Mouse (Mus musculus) hindbrain, postnatal 0 days (tissue): ENCODE data around the gene Uqcc1. TPM values are rescaled to one million over a fixed set of nuclear protein-coding genes. Genes with fewer than 3 reads are reported as not detected.

Experiments
- ATAC-seq: fragments of 200-750 bp; cut with Nextera tagmentation; 2 replicates; pipeline ENCODE4 v1.8.0; 2017; ENCODE audit warnings: mild to moderate bottlenecking, moderate TSS enrichment, moderate library complexity
- DNase-seq: peaks from one replicate; pipeline ENCODE4 v3.0.0-alpha.2; 2015; ENCODE audit warnings: low spot score
- H3K27ac ChIP-seq: fragments of 300-500 bp; sonication (generic); 2 replicates; pipeline ENCODE4 v1.5.1; 2014; ENCODE audit warnings: mild to moderate bottlenecking
- H3K27me3 ChIP-seq: fragments of 300-500 bp; sonication (generic); 2 replicates; pipeline ENCODE4 v1.6.1; 2014; ENCODE audit warnings: low read length, mixed read lengths; ENCODE audit not compliant: insufficient read depth
- H3K36me3 ChIP-seq: fragments of 300-500 bp; sonication (generic); 2 replicates; pipeline ENCODE4 v1.6.1; 2014; ENCODE audit warnings: low read length, mixed read lengths; ENCODE audit not compliant: insufficient read depth
- H3K4me1 ChIP-seq: fragments of 300-500 bp; sonication (generic); 2 replicates; pipeline ENCODE4 v1.6.1; 2014; ENCODE audit warnings: antibody characterized with exemption, low read length, mixed read lengths; ENCODE audit not compliant: insufficient read depth
- H3K4me2 ChIP-seq: fragments of 300-500 bp; sonication (generic); 2 replicates; pipeline ENCODE4 v1.6.1; 2014; ENCODE audit warnings: low read depth, mild to moderate bottlenecking, low read length, moderate library complexity, mixed read lengths
- H3K4me3 ChIP-seq: fragments of 300-500 bp; sonication (generic); 2 replicates; pipeline ENCODE4 v1.5.1; 2014; ENCODE audit warnings: low read length
- H3K9ac ChIP-seq: fragments of 300-500 bp; sonication (generic); replicated peaks from 2 replicates; pipeline ENCODE4 v1.6.1; 2014; ENCODE audit warnings: mild to moderate bottlenecking, low read length, moderate library complexity, mixed read lengths
- H3K9me3 ChIP-seq: fragments of 300-500 bp; sonication (generic); 2 replicates; pipeline ENCODE4 v1.6.1; 2016; ENCODE audit warnings: low read length, mixed read lengths
- CTCF ChIP-seq: IDR thresholded peaks from 2 replicates; pipeline ENCODE4 v1.5.1; 2016; ENCODE audit warnings: antibody characterized with exemption, control low read depth, low read depth
- WGBS: fragments of 180-500 bp; shearing (Covaris S2); extraction: QIAGEN DNeasy Blood & Tissue Kit; methylation state at CpG from one replicate; pipeline ENCODE4 v1.1.7; 2014; 5-methylcytosine and 5-hydroxymethylcytosine counted together
- polyA plus RNA-seq: library from polyadenylated mRNA; unstranded; fragments of >200 nt; fragmentation: Nextera tagmentation; extraction: Ambion mirVana; gene quantifications from 2 replicates; pipeline ENCODE4 v1.2.1, GENCODE M21; 2015
- total RNA-seq: library from RNA; depleted of rRNA; stranded (reverse); fragments of >200 nt; gene quantifications from 2 replicates; pipeline ENCODE4 v1.2.3, GENCODE M21; 2014

Gene Uqcc1
- total and polyA plus RNA-seq, 2 experiments from 2014 or later, result 38.0 to 55.6 TPM

DNA sequence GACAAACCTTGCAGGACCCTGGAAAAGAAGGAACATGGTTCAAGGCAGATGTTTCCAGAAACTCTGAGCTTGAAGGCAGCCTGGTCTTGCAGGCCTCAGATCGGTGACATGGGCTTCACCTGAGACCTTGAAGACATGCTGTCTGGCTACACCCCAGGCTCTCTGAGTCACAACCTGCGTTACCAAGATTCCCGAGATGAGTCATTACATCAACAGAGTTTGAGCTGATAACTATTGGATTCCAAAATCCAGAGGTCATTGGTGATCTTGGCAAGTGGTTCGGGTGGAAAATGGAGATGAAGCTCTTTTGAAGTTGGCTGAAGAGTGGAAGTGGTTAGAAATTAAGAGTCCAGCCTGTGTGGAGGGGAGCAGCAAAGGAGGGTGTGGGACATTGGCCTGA, 120.5 kb downstream of the Uqcc1 start:
- Histone ChIP-seq H3K27ac (no peak overlapping the region), H3K4me3 (no peak overlapping the region), H3K4me2 (no peak overlapping the region), H3K36me3 (peaks cover 26% of the 10 kb centered on the region), H3K27me3 (no peaks in the 10 kb centered on the region), H3K9me3 (no peaks in the 10 kb centered on the region), H3K4me1 (no peaks in the 10 kb centered on the region), H3K9ac (no peak overlapping the region)
- DNase-seq, result no peak
- TF ChIP-seq CTCF, result no peak
- 91% methylated on average over 4 of the region's 4 CpGs for WGBS
- no peak for ATAC-seq

DNA sequence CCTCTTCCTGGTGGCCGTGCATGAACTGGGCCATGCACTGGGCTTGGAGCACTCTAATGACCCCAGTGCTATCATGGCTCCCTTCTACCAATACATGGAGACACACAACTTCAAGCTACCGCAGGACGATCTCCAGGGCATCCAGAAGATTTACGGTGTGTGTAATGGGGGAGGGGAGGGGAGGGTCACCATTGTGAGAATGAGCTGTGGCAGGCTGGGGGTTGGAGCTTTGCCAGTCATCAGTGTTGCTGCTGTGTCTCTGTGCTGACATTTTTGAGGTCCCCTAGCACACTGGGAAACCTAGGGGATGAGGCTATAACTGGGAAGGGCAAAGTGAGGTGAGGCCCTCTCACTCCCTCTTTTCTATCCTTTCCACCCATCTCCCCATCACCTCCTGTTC, 122.7 kb downstream of the Uqcc1 start:
- Histone ChIP-seq H3K27me3 (no peaks in the 10 kb centered on the region), H3K4me1 (no peaks in the 10 kb centered on the region), H3K9ac (no peak overlapping the region), H3K4me3 (no peak overlapping the region), H3K27ac (no peak overlapping the region), H3K36me3 (peaks cover 17% of the 10 kb centered on the region; the same call in 1 of the 2 replicates), H3K9me3 (no peaks in the 10 kb centered on the region), H3K4me2 (no peak overlapping the region)
- DNase-seq (no peak), ATAC-seq (no peak)
- 68% methylated on average over 4 of the region's 4 CpGs for WGBS
- no peak for TF ChIP-seq CTCF

- ATAC-seq, result no peak
- Histone ChIP-seq H3K9ac (no peak overlapping the region), H3K27ac (no peak overlapping the region), H3K4me3 (no peak overlapping the region), H3K36me3 (peaks cover 17% of the 10 kb centered on the region; the same call in 1 of the 2 replicates), H3K27me3 (no peaks in the 10 kb centered on the region), H3K9me3 (no peaks in the 10 kb centered on the region), H3K4me2 (no peak overlapping the region), H3K4me1 (no peaks in the 10 kb centered on the region)
- no peak for TF ChIP-seq CTCF
- no peak for DNase-seq
- WGBS, result 65% methylated on average over 5 of the region's 5 CpGs
Observed at GRCm38 (mm10) chr2:155806548-155806947, 123.6 kb downstream of the Uqcc1 start.

GRCm38 (mm10) chr2:155805925-155806255, 124.2 kb downstream of the Uqcc1 start:
- no peak overlapping the region for H3K4me3 ChIP-seq
- no peaks in the 10 kb centered on the region for H3K27me3 ChIP-seq
- TF ChIP-seq CTCF, result no peak
- no peak overlapping the region for H3K9ac ChIP-seq
- H3K27ac ChIP-seq, result no peak overlapping the region
- no peak for ATAC-seq
- no peaks in the 10 kb centered on the region for H3K9me3 ChIP-seq
- no peaks in the 10 kb centered on the region for H3K4me1 ChIP-seq
- H3K4me2 ChIP-seq, result no peak overlapping the region
- 87% methylated on average over 6 of the region's 6 CpGs for WGBS
- H3K36me3 ChIP-seq, result peaks cover 16% of the 10 kb centered on the region; the same call in 1 of the 2 replicates
- DNase-seq, result no peak

GRCm38 (mm10) chr2:155805231-155805924, 124.7 kb downstream of the Uqcc1 start:
- WGBS, result 49% methylated on average over 6 of the region's 6 CpGs
- Histone ChIP-seq H3K4me1 (no peaks in the 10 kb centered on the region), H3K9me3 (no peaks in the 10 kb centered on the region), H3K27me3 (no peaks in the 10 kb centered on the region), H3K4me2 (no peak overlapping the region), H3K36me3 (peaks cover 14% of the 10 kb centered on the region; the same call in 1 of the 2 replicates), H3K9ac (no peak overlapping the region), H3K27ac (peak overlapping the region; percentile 73), H3K4me3 (no peak overlapping the region)
- TF ChIP-seq CTCF, result no peak
- ATAC-seq (peak; percentile 71), DNase-seq (peak; percentile 77)

DNA sequence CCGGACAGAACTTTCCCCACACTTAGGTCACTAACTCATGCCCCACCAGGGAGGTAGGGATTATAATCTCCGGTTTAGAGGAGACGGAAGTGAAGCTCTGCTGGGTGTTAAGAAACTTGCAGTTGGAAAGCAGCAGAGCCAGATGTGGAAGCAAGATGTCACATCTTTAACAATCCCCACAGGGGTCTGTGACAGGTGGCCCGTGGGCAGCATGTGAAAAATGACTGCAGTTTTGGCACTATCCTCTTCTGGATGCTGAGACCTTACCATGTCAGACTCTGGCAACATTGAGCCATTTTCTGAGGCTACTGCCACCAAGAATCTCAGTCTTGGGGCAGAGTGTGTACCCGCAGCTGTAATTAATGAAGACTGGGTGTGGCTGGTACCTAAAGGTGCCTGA, 126.1 kb downstream of the Uqcc1 start:
- Histone ChIP-seq H3K9me3 (no peaks in the 10 kb centered on the region), H3K27ac (no peak overlapping the region), H3K4me3 (no peak overlapping the region), H3K27me3 (no peaks in the 10 kb centered on the region), H3K4me2 (no peak overlapping the region), H3K9ac (no peak overlapping the region), H3K4me1 (no peaks in the 10 kb centered on the region), H3K36me3 (peaks cover 13% of the 10 kb centered on the region; the same call in 1 of the 2 replicates)
- no peak for ATAC-seq
- no peak for TF ChIP-seq CTCF
- no peak for DNase-seq
- WGBS, result 60% methylated on average over 5 of the region's 5 CpGs

GRCm38 (mm10) chr2:155802761-155803160, 127.3 kb downstream of the Uqcc1 start:
- Histone ChIP-seq H3K9ac (no peak overlapping the region), H3K4me2 (no peak overlapping the region), H3K4me3 (no peak overlapping the region), H3K9me3 (no peaks in the 10 kb centered on the region), H3K27me3 (no peaks in the 10 kb centered on the region), H3K27ac (no peak overlapping the region), H3K4me1 (no peaks in the 10 kb centered on the region), H3K36me3 (peaks cover 13% of the 10 kb centered on the region; the same call in 1 of the 2 replicates)
- 49% methylated on average over 3 of the region's 3 CpGs for WGBS
- DNase-seq, result no peak
- peak; percentile 49 for TF ChIP-seq CTCF
- ATAC-seq, result no peak
